Mouse (Mus musculus): ENCODE results near the gene Atp13a3.

GRCm38 (mm10) chr16:30447642-30448041, 41.9 kb upstream of the Atp13a3 start:
- TF ChIP-seq CTCF (conservative IDR thresholded peaks at IDR 0.05; ENCODE audit: low read length), result no peak
- TF ChIP-seq POU5F1 (IDR thresholded peaks at IDR 0.05; ENCODE audit: borderline replicate concordance, low read length), result no peak
